Mouse (Mus musculus) heart, adult 2 months (tissue): ENCODE results near the gene Rpn2. TPM values are rescaled to one million over a fixed set of nuclear protein-coding genes. Genes with fewer than 3 reads are reported as not detected.

ENCODE experiments used
- DNase-seq, 2 experiments: peaks; one replicate each; pipeline ENCODE4 v3.0.0; 2021
- H3K27ac ChIP-seq: fragments of 200-600 bp; 2 replicates; pipeline ENCODE4 v1.8.1; 2022
- H3K27me3 ChIP-seq: fragments of 200-500 bp; 2 replicates; pipeline ENCODE4 v1.6.1; 2012; ENCODE audit warnings: mild to moderate bottlenecking, low read length, inconsistent platforms, mixed read lengths; ENCODE audit not compliant: control insufficient read depth, insufficient read depth
- H3K36me3 ChIP-seq: fragments of 200-500 bp; 2 replicates; pipeline ENCODE4 v1.6.1; 2012; ENCODE audit warnings: low read length, inconsistent platforms; ENCODE audit not compliant: control insufficient read depth, insufficient read depth
- H3K4me1 ChIP-seq: fragments of 200-500 bp; 2 replicates; pipeline ENCODE4 v1.6.1; 2011; ENCODE audit warnings: low read length; ENCODE audit not compliant: control insufficient read depth, insufficient read depth
- H3K4me3 ChIP-seq: fragments of 200-600 bp; 2 replicates; pipeline ENCODE4 v1.8.1; 2022
- H3K79me2 ChIP-seq: fragments of 200-500 bp; replicated peaks from 2 replicates; pipeline ENCODE4 v1.6.1; 2012; ENCODE audit warnings: mild to moderate bottlenecking, inconsistent platforms, low read length, moderate library complexity, mixed read lengths; ENCODE audit not compliant: control insufficient read depth, insufficient read depth
- H3K9ac ChIP-seq: fragments of 200-500 bp; 2 replicates; pipeline ENCODE4 v1.6.1; 2012; ENCODE audit warnings: low read depth, mild to moderate bottlenecking, control low read depth, inconsistent platforms, low read length, mixed read lengths
- CTCF ChIP-seq: fragments of 200-600 bp; IDR thresholded peaks from 2 replicates; pipeline ENCODE4 v1.8.1; 2022; ENCODE audit warnings: antibody characterized with exemption, mild to moderate bottlenecking, moderate library complexity
- EP300 ChIP-seq: fragments of 200-500 bp; IDR thresholded peaks from 2 replicates; pipeline ENCODE4 v1.6.1; 2011; ENCODE audit warnings: low read depth, low read length, control low read depth; ENCODE audit not compliant: insufficient read depth
- POLR2A ChIP-seq: fragments of 200-500 bp; IDR thresholded peaks from 2 replicates; pipeline ENCODE4 v1.6.1; 2011; ENCODE audit warnings: mild to moderate bottlenecking, low read depth, low read length, control low read depth; ENCODE audit not compliant: insufficient read depth
- WGBS: fragments of 180-500 bp; shearing (Covaris S2); methylation state at CpG from one replicate; pipeline ENCODE4 v1.1.7; 2018; 5-methylcytosine and 5-hydroxymethylcytosine counted together
- intact Hi-C: fragments of 180-260 bp; cut with DNase I; formaldehyde crosslinking; loops from one replicate; pipeline ENCODE4 v1.15.1; 2025
- polyA plus RNA-seq: library from polyadenylated mRNA; depleted of rRNA; stranded (reverse); fragments of >200 nt; gene quantifications from 2 replicates; pipeline ENCODE4 v1.2.3, GENCODE M21; 2012; rRNA removed
- total RNA-seq, 2 experiments: library from RNA; stranded (reverse); gene quantifications; 2 replicates each; pipeline ENCODE4 v1.2.3; 2021

Rpn2 gene
- total and polyA plus RNA-seq, 3 experiments: 95.1 to 102 (median 97.5) TPM

DNA sequence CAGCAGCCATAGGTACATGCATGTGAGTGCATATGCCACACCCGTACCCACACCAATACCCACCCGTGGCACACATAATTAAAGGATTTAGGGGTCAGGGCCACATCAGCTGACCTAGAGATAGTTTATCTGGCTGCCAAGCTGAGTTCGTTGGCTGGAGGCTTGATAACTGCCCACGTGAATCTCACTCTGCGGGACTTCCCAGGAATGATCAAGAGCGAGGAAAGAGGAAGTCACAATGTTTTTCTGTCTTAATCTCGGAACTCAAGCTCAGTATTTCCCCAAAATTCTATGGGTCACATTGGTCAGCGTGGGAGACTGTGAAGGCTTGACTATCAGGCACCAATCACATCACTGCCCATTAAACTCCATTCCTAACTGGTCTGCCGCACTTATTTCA lies 87.9 kb downstream of the Rpn2 start:
- Histone ChIP-seq H3K27me3 (no peaks in the 10 kb centered on the region), H3K36me3 (0 out of 2 replicates have a peak, but pooled peaks cover 2% of the 10 kb centered on the region), H3K9ac (no peak overlapping the region), H3K4me3 (peak overlapping the region; percentile 98), H3K4me1 (peaks cover 4% of the 10 kb centered on the region; the same call in 1 of the 2 replicates), H3K27ac (peak overlapping the region; percentile 81), H3K79me2 (no peaks in the 10 kb centered on the region)
- TF ChIP-seq POLR2A (no peak), EP300 (no peak), CTCF (no peak)
- DNase-seq: peak in 1 of 2 experiments; percentile 27
- 37% methylated on average over 9 of the region's 9 CpGs for WGBS
- intact Hi-C loops: loop anchor here (2.0 kb wide), 1 partner anchor 90 kb away; no protein-coding TSS in a partner anchor

DNA sequence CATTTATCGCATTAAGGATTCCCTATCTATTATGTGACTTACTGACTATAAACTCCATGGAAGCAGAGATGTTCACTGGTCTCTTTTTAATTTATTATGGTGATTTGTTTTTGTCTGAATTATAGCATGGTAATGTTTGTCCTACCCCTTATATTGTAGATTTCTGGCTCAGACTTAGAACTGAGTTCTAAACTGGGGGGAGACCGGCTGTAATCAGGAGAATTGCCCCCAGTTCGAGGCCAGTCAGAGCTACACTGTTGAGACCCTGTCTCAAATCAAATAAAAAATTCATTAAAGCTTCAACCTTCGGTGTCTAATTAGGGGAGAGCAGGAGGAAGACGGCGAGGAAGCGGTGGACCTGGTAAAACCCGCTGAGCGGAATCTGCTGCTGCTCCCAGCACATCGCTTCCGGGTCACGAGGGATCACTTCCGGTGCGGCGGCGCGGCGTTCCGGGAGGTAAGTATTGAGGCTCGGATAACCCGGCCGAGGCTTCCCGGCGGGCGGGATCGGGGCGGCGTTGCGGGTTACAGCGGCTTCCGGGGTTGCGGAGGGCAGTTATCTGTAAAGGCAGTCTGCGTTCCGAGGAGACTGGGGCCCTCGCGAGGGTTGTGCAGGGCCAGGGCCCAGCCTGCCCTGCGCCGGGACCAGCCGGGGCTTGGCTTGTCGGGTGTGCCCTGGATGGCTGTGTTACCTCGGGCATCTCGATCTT lies 88.5 kb downstream of the Rpn2 start, which contains the start of gene Manbal:
Manbal (plus strand) TSS at position 411 of the 710 bp plus-strand sequence.
- DNase-seq: peak; percentile 95 to 99
- intact Hi-C loops: loop anchor here (2.0 kb wide), 1 partner anchor 89 kb away; no protein-coding TSS in a partner anchor

DNA sequence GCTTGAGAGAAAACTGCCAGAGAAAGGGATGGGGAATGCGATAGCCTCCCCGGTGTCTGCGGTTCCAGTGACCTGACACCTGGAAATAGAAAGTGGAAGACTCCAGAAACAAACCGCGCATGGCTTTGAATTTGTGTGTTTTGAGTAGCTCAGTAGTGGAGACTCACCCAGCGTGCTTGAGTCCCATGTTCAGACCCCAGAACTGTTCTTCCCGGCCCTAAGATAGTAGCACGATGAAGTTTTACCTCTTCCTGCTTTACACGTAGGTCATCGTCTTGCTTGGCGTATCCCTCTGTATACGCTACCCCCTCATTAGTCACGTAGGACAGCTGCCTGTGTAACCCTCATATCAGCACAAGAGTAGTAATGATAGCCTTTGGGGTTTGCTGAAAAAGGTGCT lies 89.2 kb downstream of the Rpn2 start:
- intact Hi-C loops: loop anchor here (2.0 kb wide), 1 partner anchor 89 kb away; no protein-coding TSS in a partner anchor
- Histone ChIP-seq H3K27ac (peak overlapping the region; percentile 81), H3K4me3 (peak overlapping the region; percentile 98), H3K36me3 (0 out of 2 replicates have a peak, but pooled peaks cover 2% of the 10 kb centered on the region), H3K4me1 (peaks cover 4% of the 10 kb centered on the region; the same call in 1 of the 2 replicates), H3K79me2 (no peaks in the 10 kb centered on the region), H3K9ac (peak overlapping the region; percentile 95), H3K27me3 (no peaks in the 10 kb centered on the region)
- TF ChIP-seq CTCF (no peak), POLR2A (no peak), EP300 (no peak)
- DNase-seq: no peak
- WGBS: 3% methylated on average over 13 of the region's 13 CpGs

More for the DNA sequence above, 88.5 kb downstream of the Rpn2 start, which contains the start of gene Manbal:
- TF ChIP-seq EP300 (0 out of 2 replicates have a peak, but pooled peaks have one; percentile 40), POLR2A (peak; percentile 93), CTCF (no peak)
- Histone ChIP-seq H3K27ac (peak within 1 kb of the TSS; percentile 81), H3K9ac (peak within 1 kb of the TSS; percentile 95), H3K27me3 (no peaks in the 10 kb centered on the region), H3K36me3 (0 out of 2 replicates have a peak, but pooled peaks cover 2% of the 10 kb centered on the region), H3K79me2 (no peaks in the 10 kb centered on the region), H3K4me1 (peaks cover 4% of the 10 kb centered on the region; the same call in 1 of the 2 replicates), H3K4me3 (peak within 1 kb of the TSS; percentile 98)
- 3% methylated on average over 42 of the region's 42 CpGs for WGBS

DNA sequence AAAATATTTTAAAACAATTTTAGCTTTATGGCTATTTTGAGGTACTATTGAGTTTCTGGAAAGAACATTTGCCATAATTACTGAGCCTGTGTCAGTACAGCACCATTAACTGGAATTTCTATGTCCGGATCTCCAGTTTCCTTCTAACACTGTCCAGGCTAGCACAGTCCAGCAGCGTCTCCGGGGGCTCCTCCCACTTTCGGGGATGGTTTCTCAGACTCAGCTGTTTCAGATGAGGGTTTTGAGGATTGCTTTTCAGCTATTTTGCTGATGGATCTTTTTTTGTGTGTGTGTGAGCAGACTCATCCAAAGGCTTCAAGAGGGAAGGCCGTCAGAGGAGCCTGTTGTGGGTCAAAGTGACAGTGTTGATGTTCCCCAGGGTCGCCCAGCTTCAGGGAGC lies 92.9 kb downstream of the Rpn2 start:
- no peak overlapping the region for H3K9ac ChIP-seq
- peak in 1 of 2 experiments; percentile 36 for DNase-seq
- 0 out of 2 replicates have a peak, but pooled peaks cover 2% of the 10 kb centered on the region for H3K36me3 ChIP-seq
- H3K27ac ChIP-seq: no peak overlapping the region
- H3K4me3 ChIP-seq: no peak overlapping the region
- intact Hi-C loops: no loop called here
- peaks cover 6% of the 10 kb centered on the region for H3K4me1 ChIP-seq
- H3K27me3 ChIP-seq: no peaks in the 10 kb centered on the region
- no peaks in the 10 kb centered on the region; the same call in 1 of the 2 replicates for H3K79me2 ChIP-seq
- no peak for TF ChIP-seq POLR2A
- no peak for TF ChIP-seq CTCF
- no peak for TF ChIP-seq EP300
- WGBS: 39% methylated on average over 6 of the region's 6 CpGs

DNA sequence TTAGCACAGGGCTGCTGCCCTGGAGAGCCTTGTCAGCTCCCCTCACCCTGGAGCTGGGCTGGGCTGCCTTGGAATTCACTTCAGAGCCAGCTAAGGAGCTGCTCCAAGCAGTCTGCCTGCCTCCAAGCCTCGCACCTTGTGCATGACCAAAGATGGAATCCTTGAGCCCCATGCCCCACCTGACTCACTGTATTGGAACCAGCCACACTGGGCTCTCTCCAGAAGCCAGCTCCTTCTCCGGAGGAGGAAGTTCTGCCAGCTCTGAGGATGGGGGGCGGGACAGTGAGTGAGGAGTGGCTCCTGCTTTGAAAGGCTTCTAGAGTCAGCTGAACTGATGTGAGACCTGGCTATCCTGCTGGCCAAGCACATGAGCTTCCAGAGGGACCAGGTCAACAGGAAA lies 94.9 kb downstream of the Rpn2 start:
- H3K4me1 ChIP-seq: peaks cover 4% of the 10 kb centered on the region
- H3K27me3 ChIP-seq: no peaks in the 10 kb centered on the region
- H3K79me2 ChIP-seq: no peaks in the 10 kb centered on the region; the same call in 1 of the 2 replicates
- no peak for TF ChIP-seq CTCF
- no peak for TF ChIP-seq POLR2A
- no peak for TF ChIP-seq EP300
- H3K36me3 ChIP-seq: no peaks in the 10 kb centered on the region
- H3K27ac ChIP-seq: no peak overlapping the region; the same call in 1 of the 2 replicates
- no peak overlapping the region for H3K4me3 ChIP-seq
- DNase-seq: peak in 1 of 2 experiments; percentile 36
- no peak overlapping the region for H3K9ac ChIP-seq
- intact Hi-C loops: no loop called here
- 66% methylated on average over 3 of the region's 3 CpGs for WGBS

DNA sequence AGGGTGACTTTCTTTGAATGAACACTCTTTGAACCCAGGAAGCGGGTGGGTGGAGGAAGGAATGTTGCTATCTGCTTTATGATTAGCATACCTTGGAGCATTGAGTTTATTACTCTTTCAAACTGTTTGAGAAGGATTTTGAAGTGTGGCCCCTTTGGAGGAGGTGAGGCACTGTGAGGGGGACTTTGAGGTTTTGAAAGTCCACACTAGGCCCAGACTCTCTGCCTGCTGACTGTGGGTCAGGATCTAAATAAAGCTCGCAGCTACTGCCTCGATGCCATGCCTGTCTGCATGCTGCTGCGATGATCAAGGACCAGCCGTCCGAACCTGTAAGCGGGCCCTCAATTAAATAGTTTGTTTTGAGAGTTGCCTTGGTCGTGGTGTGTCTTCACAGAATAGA lies 96.2 kb downstream of the Rpn2 start:
- Histone ChIP-seq H3K79me2 (no peaks in the 10 kb centered on the region; the same call in 1 of the 2 replicates), H3K36me3 (no peaks in the 10 kb centered on the region), H3K4me3 (no peak overlapping the region), H3K9ac (no peak overlapping the region), H3K27ac (no peak overlapping the region), H3K27me3 (no peaks in the 10 kb centered on the region), H3K4me1 (peaks cover 3% of the 10 kb centered on the region)
- DNase-seq: no peak
- TF ChIP-seq EP300: no peak
- no peak for TF ChIP-seq CTCF
- no peak for TF ChIP-seq POLR2A
- 68% methylated on average over 8 of the region's 8 CpGs for WGBS
- intact Hi-C loops: no loop called here

Other genes with a start within 250 kb of the Rpn2 start
- gene Soga1, start 199.8 kb upstream of the Rpn2 start, total RNA-seq: 10 to 100 TPM; 10.0 to 11.7 TPM
- 4.8 and 6.6 TPM in 2 replicates for gene Soga1, start 199.8 kb upstream of the Rpn2 start, polyA plus RNA-seq
- gene Tldc2, start 192.0 kb upstream of the Rpn2 start, total RNA-seq: not detected
- gene Tldc2, start 192.0 kb upstream of the Rpn2 start, polyA plus RNA-seq: not detected in 2 replicates
- gene Samhd1, start 143.8 kb upstream of the Rpn2 start, total RNA-seq: 10 to 100 TPM; 22.7 to 23.8 TPM
- 19.8 and 22.7 TPM in 2 replicates for gene Samhd1, start 143.8 kb upstream of the Rpn2 start, polyA plus RNA-seq
- gene Rbl1, start 74.5 kb upstream of the Rpn2 start, total RNA-seq: 1 to 10 TPM; 2.0 to 2.1 TPM
- 0.84 and 1.7 TPM in 2 replicates for gene Rbl1, start 74.5 kb upstream of the Rpn2 start, polyA plus RNA-seq
- gene Mroh8, start 532 bp downstream of the Rpn2 start, total RNA-seq: under 1 TPM; 0.18 to 0.21 TPM
- 0.08 and 0.26 TPM in 2 replicates for gene Mroh8, start 532 bp downstream of the Rpn2 start, polyA plus RNA-seq
- gene Ghrh, start 68.5 kb downstream of the Rpn2 start, total RNA-seq: not detected
- not detected in 2 replicates for gene Ghrh, start 68.5 kb downstream of the Rpn2 start, polyA plus RNA-seq
- 10 to 100 TPM; 14.5 to 20.1 TPM for gene Manbal, start 88.6 kb downstream of the Rpn2 start, total RNA-seq
- 42.6 and 44.2 TPM in 2 replicates for gene Manbal, start 88.6 kb downstream of the Rpn2 start, polyA plus RNA-seq
- gene Src, start 139.4 kb downstream of the Rpn2 start, total RNA-seq: 1 to 10 TPM; 4.0 to 4.1 TPM
- 5.4 and 5.8 TPM in 2 replicates for gene Src, start 139.4 kb downstream of the Rpn2 start, polyA plus RNA-seq